Mouse (Mus musculus) lung, postnatal 10 days (tissue): ENCODE results near the gene Osbpl6.
A peak's percentile ranks its signal among the peaks of the same experiment; 100 is the strongest.

Source experiments
- DNase-seq: peaks from one replicate; pipeline ENCODE4 v3.0.0; 2021

Gene Osbpl6

GRCm38 (mm10) chr2:76406151-76406936, at the start of gene Osbpl6:
Gene Osbpl6, plus strand, starts transcription at chr2:76406508.
- DNase-seq: peak; percentile 78

- DNase-seq: no peak
Measured at GRCm38 (mm10) chr2:76360226-76360625, 46.1 kb upstream of the Osbpl6 start, which contains the start of gene Cyct. Gene Cyct, minus strand, starts transcription at chr2:76360450.

- DNase-seq: no peak
Measured at GRCm38 (mm10) chr2:76362111-76362510, 44.2 kb upstream of the Osbpl6 start.

- DNase-seq: no peak
Measured at GRCm38 (mm10) chr2:76365811-76366210, 40.5 kb upstream of the Osbpl6 start.

GRCm38 (mm10) chr2:76367188-76367922, 39.0 kb upstream of the Osbpl6 start:
- DNase-seq: peak; percentile 85

- DNase-seq: no peak
Measured at GRCm38 (mm10) chr2:76368861-76369660, 37.2 kb upstream of the Osbpl6 start.

- DNase-seq: peak; percentile 91
Measured at GRCm38 (mm10) chr2:76369821-76370655, 36.3 kb upstream of the Osbpl6 start, which contains the start of gene Rbm45. Gene Rbm45, plus strand, starts transcription at chr2:76369984.

- DNase-seq: no peak
Measured at GRCm38 (mm10) chr2:76370656-76370922, 35.7 kb upstream of the Osbpl6 start.

- DNase-seq: no peak
Measured at GRCm38 (mm10) chr2:76372244-76372643, 34.1 kb upstream of the Osbpl6 start.

GRCm38 (mm10) chr2:76374544-76375206, 31.6 kb upstream of the Osbpl6 start:
- DNase-seq: no peak

- DNase-seq: no peak
Measured at GRCm38 (mm10) chr2:76378646-76379045, 27.7 kb upstream of the Osbpl6 start.

GRCm38 (mm10) chr2:76386531-76386930, 19.8 kb upstream of the Osbpl6 start:
- DNase-seq: no peak

- no peak for DNase-seq
Measured at GRCm38 (mm10) chr2:76400178-76400577, 6.1 kb upstream of the Osbpl6 start.

GRCm38 (mm10) chr2:76405596-76406150, 635 bp upstream of the Osbpl6 start:
- DNase-seq: peak; percentile 33

- peak; percentile 62 for DNase-seq
Measured at GRCm38 (mm10) chr2:76406937-76407441, 681 bp downstream of the Osbpl6 start.

- no peak for DNase-seq
Measured at GRCm38 (mm10) chr2:76409526-76409925, 3.2 kb downstream of the Osbpl6 start.

GRCm38 (mm10) chr2:76409986-76410385, 3.7 kb downstream of the Osbpl6 start:
- no peak for DNase-seq

- no peak for DNase-seq
Measured at GRCm38 (mm10) chr2:76412924-76413323, 6.6 kb downstream of the Osbpl6 start.

- no peak for DNase-seq
Measured at GRCm38 (mm10) chr2:76417446-76418141, 11.3 kb downstream of the Osbpl6 start.

GRCm38 (mm10) chr2:76418142-76418518, 11.8 kb downstream of the Osbpl6 start:
- DNase-seq: no peak
